In the genomic region with DNA sequence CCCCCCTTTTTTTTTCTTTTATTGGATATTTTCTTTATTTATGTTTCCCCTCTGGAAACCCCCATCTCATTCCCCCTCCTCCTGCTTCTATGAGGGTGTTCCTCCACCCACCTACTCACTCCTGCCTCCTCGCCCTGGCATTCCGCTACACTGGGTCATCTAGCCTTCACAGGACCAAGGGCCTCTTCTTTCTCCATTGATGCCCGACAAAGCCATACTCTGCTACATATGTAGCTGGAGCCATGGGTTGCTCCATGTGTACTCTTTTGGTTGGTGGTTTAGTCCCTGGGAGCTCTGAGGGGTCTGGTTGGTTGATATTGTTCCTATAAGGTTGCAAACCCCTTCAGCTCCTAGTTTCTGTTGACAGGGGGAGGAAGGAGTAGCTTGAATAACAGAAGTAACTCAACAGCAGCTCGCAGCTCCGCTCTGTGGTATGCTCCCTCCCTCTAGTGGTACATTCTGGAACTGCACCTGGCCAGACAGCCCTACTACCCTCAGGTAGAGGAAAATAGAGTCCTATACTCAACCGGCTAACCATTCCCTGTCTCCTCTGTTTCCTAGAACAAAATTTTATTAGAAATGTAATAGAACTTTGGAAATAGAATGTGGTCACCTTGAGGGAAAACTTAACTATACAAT, we compare ENCODE assay signal across 7 mouse cellular contexts. TPM values are rescaled to one million over a fixed set of nuclear protein-coding genes. Genes with fewer than 3 reads are reported as not detected.
DNase-seq lines count a peak whose midpoint lies in the region; ATAC-seq and TF ChIP-seq lines count a peak whose summit lies in the region.

No protein-coding gene starts in this region.

- WGBS in intestine, postnatal 0 days: 54% methylated on average over 6 of the region's 6 CpGs
- WGBS in midbrain, embryonic 12.5 days: 51% methylated on average over 6 of the region's 6 CpGs
- 58% methylated on average over 6 of the region's 6 CpGs for WGBS in small intestine, adult 2 months

- no peak overlapping the region for H3K4me2 ChIP-seq in intestine, postnatal 0 days (replicated peaks; ENCODE audit: low read depth)
- H3K4me2 ChIP-seq in midbrain, embryonic 12.5 days (replicated peaks): no peak overlapping the region

- no peaks in the 10 kb centered on the region for H3K27me3 ChIP-seq in intestine, postnatal 0 days (replicated peaks; ENCODE audit: control insufficient read depth, insufficient read depth, low read length)
- H3K27me3 ChIP-seq in midbrain, embryonic 12.5 days: no peaks in the 10 kb centered on the region
- no peaks in the 10 kb centered on the region for H3K27me3 ChIP-seq in small intestine, adult 2 months (ENCODE audit: control insufficient read depth, insufficient read depth, low read length)

- intact Hi-C loops in left cerebral cortex, postnatal 25 days (cut with DNase I): loop anchor here (2.0 to 10.0 kb wide), 3 partner anchors 232 to 1784 kb away; a partner anchor contains a TSS

- H3K9ac ChIP-seq in intestine, postnatal 0 days (ENCODE audit: low read depth, low read length): no peak overlapping the region
- no peak overlapping the region for H3K9ac ChIP-seq in midbrain, embryonic 12.5 days (replicated peaks)

- no peak for TF ChIP-seq POLR2A in small intestine, adult 2 months (IDR thresholded peaks at IDR 0.05; ENCODE audit: low read depth, low read length)

- peak; percentile 95 for TF ChIP-seq CTCF in intestine, postnatal 0 days (IDR thresholded peaks at IDR 0.05; ENCODE audit: low read depth)
- TF ChIP-seq CTCF in small intestine, adult 2 months (IDR thresholded peaks at IDR 0.05; ENCODE audit: extremely low read depth, insufficient read length, insufficient replicate concordance, low read depth, low read length): peak; percentile 75; the same call in 1 of the 2 replicates

- H3K27ac ChIP-seq in intestine, postnatal 0 days (ENCODE audit: low read depth, low read length): no peak overlapping the region
- H3K27ac ChIP-seq in midbrain, embryonic 12.5 days (replicated peaks): no peak overlapping the region
- H3K27ac ChIP-seq in small intestine, adult 2 months (ENCODE audit: insufficient read depth, low read depth, low read length): no peak overlapping the region

- peak; percentile 83 to 86 for DNase-seq in adrenal gland, adult 18-20 months (ENCODE audit: low spot score in 2 of 2)
- peak; percentile 90 for DNase-seq in embryo, embryonic 10 days (ENCODE audit: low spot score)
- DNase-seq in gastrocnemius, postnatal 25 days: peak; percentile 29
- peak; percentile 83 to 86 for DNase-seq in left cerebral cortex, postnatal 25 days (ENCODE audit: low spot score in 2 of 2)

- H3K4me3 ChIP-seq in intestine, postnatal 0 days (ENCODE audit: low read depth, low read length): no peak overlapping the region
- no peak overlapping the region for H3K4me3 ChIP-seq in midbrain, embryonic 12.5 days
- H3K4me3 ChIP-seq in small intestine, adult 2 months (ENCODE audit: low read depth, low read length): no peak overlapping the region

- no peaks in the 10 kb centered on the region for H3K36me3 ChIP-seq in intestine, postnatal 0 days (ENCODE audit: control insufficient read depth, insufficient read depth)
- H3K36me3 ChIP-seq in midbrain, embryonic 12.5 days: no peaks in the 10 kb centered on the region
- H3K36me3 ChIP-seq in small intestine, adult 2 months (ENCODE audit: control insufficient read depth, insufficient read depth, low read length): no peaks in the 10 kb centered on the region

- H3K9me3 ChIP-seq in intestine, postnatal 0 days (ENCODE audit: control insufficient read depth): no peaks in the 10 kb centered on the region
- H3K9me3 ChIP-seq in midbrain, embryonic 12.5 days: no peaks in the 10 kb centered on the region

- ATAC-seq in intestine, postnatal 0 days: no peak
- peak; percentile 92 for ATAC-seq in midbrain, embryonic 12.5 days (ENCODE audit: low FRiP score, low read depth)

- no peaks in the 10 kb centered on the region for H3K4me1 ChIP-seq in intestine, postnatal 0 days (replicated peaks; ENCODE audit: control insufficient read depth, insufficient read depth, low read length)
- H3K4me1 ChIP-seq in midbrain, embryonic 12.5 days: no peaks in the 10 kb centered on the region
- H3K4me1 ChIP-seq in small intestine, adult 2 months (ENCODE audit: control insufficient read depth, insufficient read depth, insufficient read length, low read length): no peaks in the 10 kb centered on the region

RNA-seq across cellular contexts. Expression of a gene that starts 38.2 kb away (rescaled TPM):
- total RNA-seq in adrenal gland, adult 18-20 months (2021): 100 to 1,000 TPM; 190 to 409 TPM
- total RNA-seq in gastrocnemius, postnatal 25 days (2021): 10 to 100 TPM in 1 of 2 experiments, 1 to 10 TPM in 1; 9.7 to 13.6 TPM
- 30.6 and 32.0 TPM in 2 replicates for polyA plus RNA-seq in intestine, postnatal 0 days (2015; fragmentation: Nextera tagmentation; extraction: Ambion mirVana)
- total RNA-seq in left cerebral cortex, postnatal 25 days (2021): 100 to 1,000 TPM; 191 to 208 TPM
- 137 and 185 TPM in 2 replicates for polyA plus RNA-seq in midbrain, embryonic 12.5 days (2016; fragmentation: Nextera tagmentation; extraction: Ambion mirVana)
- 3.3 and 3.7 TPM in 2 replicates for polyA plus RNA-seq in small intestine, adult 2 months (2012; rRNA removed)

Comparison
In these comparisons a context has a peak if more than half of its experiments do, and no peak if none do; other contexts are left out.
1. DNase-seq: peak in every context shown above with its lines; median percentile 90 in embryo, embryonic 10 days; 84 in adrenal gland, adult 18-20 months; 84 in left cerebral cortex, postnatal 25 days; 29 in gastrocnemius, postnatal 25 days.
2. RNA of a gene that starts 38.2 kb away (total RNA-seq): 190 to 409 TPM in adrenal gland, adult 18-20 months and 191 to 208 TPM in left cerebral cortex, postnatal 25 days; 9.7 to 13.6 TPM in gastrocnemius, postnatal 25 days; every median in the first group is over 10 times any median in the second.